Mouse (Mus musculus) brain, adult 10 weeks (tissue): Measurements from ENCODE around the gene Vamp3. TPM values are rescaled to one million over a fixed set of nuclear protein-coding genes. Genes with fewer than 3 reads are reported as not detected.

Source experiments
- polyA plus RNA-seq: library from polyadenylated mRNA; stranded (reverse); fragments of 350-450 nt; fragmentation: Illumina TruSeq; extraction: RNeasy Lipid Tissue Mini Kit (QIAGEN cat#74804); gene quantifications from one replicate; pipeline ENCODE4 v1.2.3, GENCODE M21; 2015; ENCODE audit warnings: low read depth, low replicate concordance

The Vamp3 gene
- 52.4 TPM for polyA plus RNA-seq

DNA sequence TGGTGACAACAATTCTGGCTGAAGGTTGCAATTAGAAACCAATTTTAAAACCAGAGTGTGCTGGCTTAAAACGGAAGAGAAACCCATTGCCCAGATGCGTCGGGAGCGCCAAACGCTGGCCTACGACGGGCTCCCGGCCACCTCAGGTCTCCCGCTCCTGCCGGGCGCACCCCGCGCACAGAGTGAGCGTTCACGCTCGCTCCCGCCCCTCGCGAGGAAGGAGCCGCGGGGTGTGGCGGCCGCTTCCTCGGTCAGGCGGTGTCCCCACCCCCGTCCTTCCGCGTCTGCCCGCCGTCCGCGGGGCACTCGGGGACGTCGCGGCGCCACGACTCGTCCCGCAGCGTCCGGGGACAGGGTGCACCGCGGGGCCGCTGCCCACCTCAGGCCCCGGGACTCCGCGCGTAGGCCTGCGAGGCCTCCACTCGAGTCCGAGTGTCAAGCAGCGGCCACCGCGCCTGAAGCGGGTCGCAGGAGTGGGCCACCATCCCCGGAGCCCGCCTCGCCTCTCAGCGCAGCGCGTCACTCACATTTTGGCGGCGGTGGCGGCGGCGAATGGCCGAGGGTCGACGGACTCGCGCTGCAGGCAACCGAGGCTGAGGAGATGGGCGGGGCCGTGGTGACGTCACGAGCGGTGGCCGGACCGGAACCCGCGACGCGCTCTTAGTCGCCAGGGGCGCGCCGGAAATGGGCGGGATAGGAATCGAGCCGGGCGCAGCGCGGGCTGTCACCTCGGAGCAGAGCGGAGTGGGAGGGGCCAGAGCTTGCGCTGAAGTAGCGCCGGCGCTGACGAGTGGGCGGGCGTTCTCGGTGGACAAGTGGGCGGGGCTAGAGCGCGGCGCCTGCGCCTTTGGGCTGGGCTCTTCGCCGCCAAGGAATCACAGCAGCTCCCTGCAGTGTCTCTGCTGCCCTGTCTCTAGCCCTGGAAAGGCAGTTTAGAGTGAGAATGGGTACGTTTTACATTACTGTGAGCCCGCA, at the start of gene Vamp3:
Gene Vamp3, minus strand, starts transcription at position 617 of the 975 bp plus-strand sequence.

DNA sequence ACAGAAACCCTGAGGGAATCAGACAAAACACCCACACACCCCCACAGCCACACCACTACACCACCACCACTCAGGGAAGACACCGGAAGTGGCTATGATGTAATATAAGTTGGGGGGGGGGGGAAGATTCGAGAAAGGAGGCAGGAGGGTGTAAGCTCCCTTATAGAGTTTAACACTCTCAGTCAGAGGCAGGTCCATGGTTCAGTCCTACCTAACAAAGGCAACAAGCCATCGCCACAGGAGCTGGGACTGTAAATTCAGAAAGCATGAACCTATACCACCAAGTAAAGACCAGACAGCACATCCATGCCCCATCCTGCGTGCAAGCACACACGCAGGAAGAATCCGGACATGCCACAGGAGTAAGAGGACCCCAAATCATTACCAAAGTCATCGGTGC, 31.5 kb upstream of the Vamp3 start, which contains the start of gene Gm13090:
Gene Gm13090, plus strand, starts transcription at position 301 of the 400 bp plus-strand sequence.

DNA sequence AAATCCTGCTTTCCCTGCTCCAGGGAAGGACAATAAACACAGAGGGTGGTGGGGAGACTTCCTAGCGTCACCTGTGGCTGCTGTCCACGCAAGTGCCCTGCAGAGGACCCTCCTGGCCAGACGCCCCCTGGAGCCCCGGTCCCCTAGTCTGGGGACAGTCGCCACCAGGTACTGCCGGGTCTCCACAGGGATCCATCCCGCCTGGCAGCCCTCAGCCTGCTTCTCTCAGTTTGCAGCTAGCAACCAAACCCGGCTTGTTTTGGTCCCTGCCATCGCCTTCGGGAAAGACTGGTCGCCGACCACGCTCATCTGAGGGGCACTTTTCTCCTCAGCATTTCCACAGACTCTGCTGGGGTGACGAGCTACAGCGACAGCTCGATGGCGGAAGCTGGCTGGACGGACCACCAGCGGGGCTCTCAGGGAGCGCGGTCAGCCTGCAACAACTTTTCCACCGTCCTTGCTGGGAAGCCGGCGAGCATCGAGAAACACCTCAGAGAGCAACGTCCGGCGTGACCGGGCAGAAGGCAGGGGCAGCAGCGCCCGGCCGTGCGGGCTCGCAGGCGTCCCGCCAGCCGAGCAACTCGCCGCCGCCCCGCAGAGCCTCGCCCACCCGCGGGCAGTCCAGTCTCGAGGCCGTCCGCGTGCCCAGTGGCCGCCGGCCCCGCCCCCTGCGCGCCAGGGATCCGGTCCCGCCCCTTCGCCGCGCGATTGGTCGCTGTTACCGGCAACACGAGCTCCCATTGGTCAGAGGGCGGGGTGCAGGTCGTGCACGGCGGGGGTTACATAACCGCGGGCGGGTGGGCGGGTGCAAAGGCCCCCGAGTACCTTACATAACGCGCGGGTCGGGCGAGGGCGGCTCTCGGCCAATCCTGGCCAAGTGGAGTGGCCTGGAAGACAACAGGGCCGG, 13.5 kb downstream of the Vamp3 start, which contains the start of gene Per3:
Gene Per3, minus strand, starts transcription at position 629 of the 907 bp plus-strand sequence.

Other genes starting within 250 kb of the Vamp3 start
- gene Errfi1, start 204.0 kb downstream of the Vamp3 start, polyA plus RNA-seq = 27.6 TPM
- 255 TPM for gene Park7, start 143.5 kb downstream of the Vamp3 start, polyA plus RNA-seq
- 0.30 TPM for gene Tnfrsf9, start 143.4 kb downstream of the Vamp3 start, polyA plus RNA-seq
- gene Uts2, start 60.9 kb downstream of the Vamp3 start, polyA plus RNA-seq = not detected
- gene Per3, start 13.3 kb downstream of the Vamp3 start, polyA plus RNA-seq = 18.4 TPM
- gene Gm13090, start 31.6 kb upstream of the Vamp3 start, polyA plus RNA-seq = not detected